Mouse (Mus musculus): ENCODE results near the gene Cd86. TPM values are rescaled to one million over a fixed set of nuclear protein-coding genes. Genes with fewer than 3 reads are reported as not detected.

Cd86 gene
- polyA plus RNA-seq, 1 experiment from 2014 or later = 1.5 TPM

DNA sequence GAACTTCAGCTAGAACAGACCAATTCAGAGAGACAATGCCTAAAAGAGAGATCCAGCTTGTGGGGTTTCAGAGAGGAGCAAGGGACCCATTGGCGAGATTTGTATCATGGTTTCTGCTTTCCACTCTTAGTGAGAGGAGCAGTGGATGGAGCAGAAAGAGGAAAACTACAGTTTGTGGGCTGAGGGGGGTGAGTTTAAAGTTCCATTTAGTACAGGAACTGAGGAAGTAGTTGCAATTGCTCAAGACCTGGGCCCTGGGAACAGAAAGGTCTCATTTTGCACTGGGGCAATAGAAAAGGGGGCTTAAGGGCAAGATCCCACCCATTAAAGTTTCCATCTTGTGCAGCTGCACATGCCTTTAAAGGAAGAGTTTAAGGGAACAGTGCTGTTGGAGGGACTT lies 76.0 kb downstream of the Cd86 start:
- Histone ChIP-seq H3K4me3 (no peak overlapping the region), H3K27me3 (no peaks in the 10 kb centered on the region), H3K4me2 (no peak overlapping the region), H3K36me3 (no peaks in the 10 kb centered on the region), H3K9me3 (replicated peaks) (no peaks in the 10 kb centered on the region), H3K9ac (no peak overlapping the region), H3K27ac (no peak overlapping the region), H3K4me1 (replicated peaks) (no peaks in the 10 kb centered on the region)
- 82% methylated on average over 1 of the region's 1 CpGs for WGBS
- ATAC-seq (replicated peaks; ENCODE audit: insufficient number of reproducible peaks, insufficient read depth, low FRiP score, low read depth) = no peak

DNA sequence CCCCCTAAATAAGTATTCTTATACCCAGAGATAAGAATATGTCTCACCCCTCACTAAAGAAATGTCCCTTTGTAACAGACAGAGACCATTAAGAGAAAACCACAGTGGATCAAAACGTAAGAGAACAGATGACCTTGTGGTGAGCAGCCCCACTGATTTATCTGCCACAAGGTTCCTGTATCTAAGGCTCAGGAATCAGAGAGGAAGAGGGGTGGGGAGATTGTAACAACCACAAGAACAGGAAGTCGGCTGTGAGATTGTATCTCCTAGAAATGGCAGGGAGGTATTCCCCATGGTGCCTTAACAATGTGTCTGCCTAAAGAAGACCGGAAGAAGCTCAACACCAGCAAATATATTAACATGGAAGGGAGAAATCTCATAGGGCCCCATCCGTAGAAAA lies 77.9 kb downstream of the Cd86 start:
- no peak for ATAC-seq (replicated peaks; ENCODE audit: insufficient number of reproducible peaks, insufficient read depth, low FRiP score, low read depth)
- no peak overlapping the region for H3K27ac ChIP-seq
- H3K36me3 ChIP-seq = no peaks in the 10 kb centered on the region
- H3K9ac ChIP-seq = no peak overlapping the region
- H3K4me3 ChIP-seq = no peak overlapping the region
- H3K9me3 ChIP-seq (replicated peaks) = no peaks in the 10 kb centered on the region
- WGBS = 43% methylated on average over 4 of the region's 4 CpGs
- H3K4me2 ChIP-seq = no peak overlapping the region
- H3K4me1 ChIP-seq (replicated peaks) = no peaks in the 10 kb centered on the region
- no peaks in the 10 kb centered on the region for H3K27me3 ChIP-seq

DNA sequence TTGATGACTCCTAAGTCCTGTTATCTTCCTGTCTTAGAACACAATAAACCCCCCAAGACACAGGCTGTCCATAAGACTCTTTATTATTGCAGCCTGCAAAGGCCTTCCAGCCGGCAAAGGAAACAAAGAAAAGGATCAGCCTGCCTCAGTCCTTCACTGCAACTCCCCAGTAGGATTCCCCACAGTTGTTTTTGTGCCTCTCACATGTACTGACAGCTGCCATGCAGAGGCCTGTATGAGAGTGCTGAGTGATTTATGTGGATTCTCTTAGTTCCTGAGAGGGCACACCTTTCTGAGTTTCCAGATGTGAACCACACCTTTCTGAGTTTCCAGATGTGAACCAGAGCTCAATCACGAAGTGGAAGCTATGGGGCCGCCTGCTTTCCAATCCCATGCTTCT lies 83.8 kb downstream of the Cd86 start:
- no peak for ATAC-seq (replicated peaks; ENCODE audit: insufficient number of reproducible peaks, insufficient read depth, low FRiP score, low read depth)
- WGBS = 55% methylated on average over 3 of the region's 3 CpGs
- H3K4me1 ChIP-seq (replicated peaks) = no peaks in the 10 kb centered on the region
- no peaks in the 10 kb centered on the region for H3K27me3 ChIP-seq
- no peak overlapping the region for H3K9ac ChIP-seq
- no peaks in the 10 kb centered on the region for H3K36me3 ChIP-seq
- no peaks in the 10 kb centered on the region for H3K9me3 ChIP-seq (replicated peaks)
- H3K4me3 ChIP-seq = no peak overlapping the region
- H3K4me2 ChIP-seq = no peak overlapping the region
- H3K27ac ChIP-seq = no peak overlapping the region

DNA sequence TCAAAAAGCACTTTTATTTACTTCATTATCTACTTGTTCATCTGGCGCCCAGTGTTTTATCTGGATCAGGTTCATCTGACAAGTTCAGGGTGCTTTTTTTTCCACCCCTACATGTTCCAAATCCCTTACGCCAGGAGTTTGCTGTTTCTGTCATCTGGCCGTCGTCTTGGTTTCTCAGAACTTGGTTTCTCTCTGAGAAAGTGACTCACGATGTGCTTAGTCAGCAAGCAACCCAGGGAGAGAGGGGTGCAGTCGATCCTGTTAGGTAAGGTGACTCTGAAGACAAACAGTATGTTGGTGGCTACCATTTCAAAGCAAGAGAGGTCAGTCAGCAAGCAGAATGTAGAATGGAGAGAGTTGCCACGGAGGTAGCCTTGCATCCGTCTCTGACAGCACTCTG lies 93.9 kb downstream of the Cd86 start:
- 62% methylated on average over 8 of the region's 8 CpGs for WGBS
- H3K4me2 ChIP-seq = no peak overlapping the region
- no peaks in the 10 kb centered on the region for H3K4me1 ChIP-seq (replicated peaks)
- ATAC-seq (replicated peaks; ENCODE audit: insufficient number of reproducible peaks, insufficient read depth, low FRiP score, low read depth) = no peak
- H3K4me3 ChIP-seq = no peak overlapping the region
- H3K9ac ChIP-seq = no peak overlapping the region
- H3K27me3 ChIP-seq = no peaks in the 10 kb centered on the region
- no peak overlapping the region for H3K27ac ChIP-seq
- no peaks in the 10 kb centered on the region for H3K9me3 ChIP-seq (replicated peaks)
- no peaks in the 10 kb centered on the region for H3K36me3 ChIP-seq

DNA sequence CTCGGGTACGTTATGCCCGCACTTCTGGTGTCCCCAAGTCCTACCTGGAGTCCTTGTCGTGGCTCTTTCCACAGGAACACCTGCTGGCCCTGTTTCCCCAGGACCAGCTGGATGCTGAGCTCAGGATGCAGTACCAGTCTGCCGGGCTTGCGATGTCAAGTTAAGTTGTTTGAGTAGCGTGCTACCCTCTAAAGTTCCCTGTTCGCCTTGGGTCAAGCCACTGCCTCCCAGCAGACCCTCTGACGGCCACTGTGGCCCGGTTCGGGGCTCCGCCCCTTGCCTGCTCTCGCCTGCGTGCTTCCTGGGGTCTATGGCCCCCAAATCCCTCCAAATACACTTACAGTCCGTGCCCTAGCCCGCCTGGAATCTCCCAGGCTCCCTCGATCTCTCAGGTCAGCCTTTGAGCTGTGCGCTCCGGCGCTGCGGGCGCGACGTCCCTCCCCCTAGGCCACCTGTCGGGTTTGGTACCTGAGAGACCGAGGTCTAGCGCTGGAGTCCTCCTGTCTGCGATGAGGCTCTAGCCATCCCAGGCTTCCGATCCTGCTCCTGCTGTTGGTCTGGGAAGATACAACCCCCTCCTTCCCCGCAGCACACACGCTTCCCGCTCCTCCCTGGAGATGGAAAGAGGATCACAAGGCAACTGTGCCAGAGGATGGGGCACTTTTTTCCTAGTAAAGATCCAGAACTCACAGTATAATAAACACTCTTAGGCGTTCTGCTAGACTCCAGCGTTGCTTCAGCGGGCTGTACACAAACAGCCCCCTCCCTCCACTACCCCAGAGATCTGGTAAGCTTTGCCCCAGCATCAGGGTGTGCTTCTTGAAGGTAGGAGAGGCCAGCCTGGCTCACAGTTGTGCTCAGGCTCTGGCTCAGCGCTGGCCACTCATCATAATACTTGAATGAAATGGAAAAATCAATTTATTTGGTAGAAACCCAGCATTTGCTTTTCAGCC lies 104.2 kb downstream of the Cd86 start, which contains the start of gene Casr:
TSS of gene Casr (minus strand) at position 756 of the 953 bp plus-strand sequence.
- Histone ChIP-seq H3K4me2 (peak within 1 kb of the TSS; percentile 81), H3K36me3 (no peaks in the 10 kb centered on the region), H3K4me1 (replicated peaks) (peaks cover 10% of the 10 kb centered on the region), H3K9me3 (replicated peaks) (no peaks in the 10 kb centered on the region), H3K27ac (no peak within 1 kb of the TSS), H3K9ac (0 out of 2 replicates have a peak within 1 kb of the TSS, but pooled peaks have one; percentile 27), H3K4me3 (peak within 1 kb of the TSS; percentile 45), H3K27me3 (peaks cover 22% of the 10 kb centered on the region)
- ATAC-seq (replicated peaks; ENCODE audit: insufficient number of reproducible peaks, insufficient read depth, low FRiP score, low read depth) = no peak
- 4% methylated on average over 36 of the region's 36 CpGs for WGBS

DNA sequence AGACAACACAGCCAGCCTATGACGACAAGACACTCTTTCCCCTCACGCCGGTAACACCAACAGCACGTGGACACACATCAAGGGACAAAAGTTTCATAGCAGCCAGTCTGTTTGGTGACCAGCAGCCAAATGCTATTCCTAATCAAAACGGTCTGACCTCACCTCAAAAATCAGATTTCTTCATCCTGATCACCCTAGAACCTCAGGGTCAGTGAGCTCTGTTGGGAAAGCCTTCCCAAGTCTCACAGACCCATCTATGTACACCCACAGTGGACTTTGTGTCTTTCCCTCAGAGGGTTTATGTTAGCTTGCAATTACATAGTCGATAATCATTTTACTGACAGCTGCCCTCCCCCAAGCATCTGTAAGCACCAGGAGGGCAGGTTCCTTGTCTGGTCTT lies 106.3 kb downstream of the Cd86 start:
- Histone ChIP-seq H3K36me3 (no peaks in the 10 kb centered on the region), H3K9me3 (replicated peaks) (no peaks in the 10 kb centered on the region), H3K4me3 (no peak overlapping the region), H3K9ac (no peak overlapping the region), H3K4me1 (replicated peaks) (peaks cover 15% of the 10 kb centered on the region), H3K27ac (no peak overlapping the region), H3K4me2 (no peak overlapping the region), H3K27me3 (peaks cover 22% of the 10 kb centered on the region)
- ATAC-seq (replicated peaks; ENCODE audit: insufficient number of reproducible peaks, insufficient read depth, low FRiP score, low read depth) = no peak
- 84% methylated on average over 6 of the region's 6 CpGs for WGBS

DNA sequence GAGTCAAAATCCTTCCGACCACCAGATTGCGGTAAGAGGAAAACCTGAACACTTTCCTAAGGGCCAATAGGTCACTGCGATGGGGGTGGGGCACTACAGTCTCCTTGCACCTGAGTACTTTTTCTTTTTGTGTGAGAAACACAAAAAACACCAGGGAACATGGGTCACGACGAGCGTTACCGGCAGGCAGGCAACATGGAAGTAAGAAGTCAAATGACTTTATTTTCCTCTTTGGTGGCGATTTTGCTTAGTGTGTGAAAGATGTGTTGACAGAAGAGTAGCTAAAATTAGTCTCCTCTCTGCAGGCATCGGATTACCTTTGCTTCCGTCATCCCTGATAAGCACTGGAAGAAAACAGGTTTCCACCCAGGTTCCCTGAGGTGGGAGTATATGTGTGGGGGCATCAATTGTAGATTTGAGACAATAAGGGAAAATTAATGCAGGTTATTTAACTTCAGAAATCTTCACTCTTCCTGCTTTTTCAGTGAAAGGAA lies 110.2 kb downstream of the Cd86 start:
- peaks cover 9% of the 10 kb centered on the region for H3K27me3 ChIP-seq
- ATAC-seq (replicated peaks; ENCODE audit: insufficient number of reproducible peaks, insufficient read depth, low FRiP score, low read depth) = no peak
- H3K9ac ChIP-seq = no peak overlapping the region
- H3K36me3 ChIP-seq = no peaks in the 10 kb centered on the region
- peaks cover 8% of the 10 kb centered on the region for H3K4me1 ChIP-seq (replicated peaks)
- peak overlapping the region; percentile 17; the same call in 1 of the 2 replicates for H3K4me3 ChIP-seq
- H3K9me3 ChIP-seq (replicated peaks) = no peaks in the 10 kb centered on the region; the same call in 1 of the 2 replicates
- 34% methylated on average over 10 of the region's 10 CpGs for WGBS
- peak overlapping the region; percentile 54 for H3K4me2 ChIP-seq
- H3K27ac ChIP-seq = peak overlapping the region; percentile 22; the same call in 1 of the 2 replicates

Other genes starting within 250 kb of the Cd86 start
- gene Stfa3, start 210.7 kb downstream of the Cd86 start, polyA plus RNA-seq (2015; fragmentation: Nextera tagmentation; extraction: Ambion mirVana) = 1.5 and 1.9 TPM in 2 replicates
- 0.09 TPM in 1 of 2 replicates, not detected in the other for gene Casr, start 103.9 kb downstream of the Cd86 start, polyA plus RNA-seq (2015; fragmentation: Nextera tagmentation; extraction: Ambion mirVana)
- 0.34 and 0.99 TPM in 2 replicates for gene Ildr1, start 27.9 kb upstream of the Cd86 start, polyA plus RNA-seq (2015; fragmentation: Nextera tagmentation; extraction: Ambion mirVana)
- 2.2 and 4.3 TPM in 2 replicates for gene Slc15a2, start 118.9 kb upstream of the Cd86 start, polyA plus RNA-seq (2015; fragmentation: Nextera tagmentation; extraction: Ambion mirVana)
- gene Iqcb1, start 162.3 kb upstream of the Cd86 start, polyA plus RNA-seq (2015; fragmentation: Nextera tagmentation; extraction: Ambion mirVana) = 21.2 and 23.6 TPM in 2 replicates
- 0.47 and 0.94 TPM in 2 replicates for gene Eaf2, start 208.9 kb upstream of the Cd86 start, polyA plus RNA-seq (2015; fragmentation: Nextera tagmentation; extraction: Ambion mirVana)
- 56.2 and 57.7 TPM in 2 replicates for gene Golgb1, start 209.1 kb upstream of the Cd86 start, polyA plus RNA-seq (2015; fragmentation: Nextera tagmentation; extraction: Ambion mirVana)

All from heart, embryonic 15.5 days (tissue).